Mouse (Mus musculus): Measurements from ENCODE around the gene Zbtb17.

DNA sequence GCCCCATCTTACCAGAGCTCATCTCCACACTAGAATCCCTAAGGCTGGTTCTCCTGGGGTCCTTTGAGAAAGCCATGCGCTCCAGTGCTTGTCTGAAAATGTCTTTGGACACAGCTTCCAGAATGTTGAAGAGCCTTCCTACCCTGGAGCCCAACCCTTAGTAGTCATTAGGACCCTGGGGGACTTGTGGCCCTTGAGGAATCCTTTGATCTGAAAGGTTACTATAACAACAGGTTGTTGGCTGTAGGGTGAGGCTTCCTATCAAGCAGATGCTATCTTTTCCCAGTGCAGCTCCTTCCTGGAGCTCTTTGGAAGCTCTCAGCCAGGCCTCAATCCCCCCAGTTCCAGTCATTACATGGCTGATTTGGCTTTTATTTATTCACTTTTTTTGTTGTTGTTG lies 8.5 kb upstream of the Zbtb17 start, which contains the start of gene Srarp:
- TF ChIP-seq CTCF (IDR thresholded peaks at IDR 0.05; ENCODE audit: low read depth, low read length) = no peak
- no peak for TF ChIP-seq POLR2A (IDR thresholded peaks at IDR 0.05; ENCODE audit: borderline replicate concordance, low read depth, low read length)
